Mouse (Mus musculus) liver, embryonic 14.5 days (tissue): ENCODE data around the gene Srms. TPM values are rescaled to one million over a fixed set of nuclear protein-coding genes. Genes with fewer than 3 reads are reported as not detected.
A peak's percentile ranks its signal among the peaks of the same experiment; 100 is the strongest.

ENCODE experiments used
- ATAC-seq: fragments of 200-750 bp; cut with Nextera tagmentation; 2 replicates; pipeline ENCODE4 v1.8.0; 2017; ENCODE audit warnings: moderate number of reproducible peaks, mild to moderate bottlenecking, moderate library complexity; ENCODE audit not compliant: insufficient read depth
- DNase-seq, 3 experiments: peaks; one replicate each; pipeline ENCODE4 v3.0.0-alpha.2; 2012 to 2013; ENCODE audit warnings: low read depth in 3 of 3, low spot score in 3 of 3
- H3K27ac ChIP-seq: fragments of 300-500 bp; sonication (generic); 2 replicates; pipeline ENCODE4 v1.5.1; 2014; ENCODE audit warnings: moderate library complexity, mild to moderate bottlenecking, control low read depth, inconsistent platforms
- H3K27me3 ChIP-seq: fragments of 300-500 bp; sonication (generic); 2 replicates; pipeline ENCODE4 v1.6.1; 2014; ENCODE audit warnings: mild to moderate bottlenecking, low read length, moderate library complexity; ENCODE audit not compliant: control insufficient read depth, insufficient read depth
- H3K36me3 ChIP-seq: fragments of 300-500 bp; sonication (generic); replicated peaks from 2 replicates; pipeline ENCODE4 v1.6.1; 2014; ENCODE audit warnings: low read depth; ENCODE audit not compliant: control insufficient read depth, insufficient read depth
- H3K4me1 ChIP-seq, 2 experiments: fragments of 200-500 bp in 1 of 2; fragments of 300-500 bp in 1 of 2; sonication (generic) in 1 of 2; replicated peaks; 2 replicates each; pipeline ENCODE4 v1.6.1; 2012 to 2014; ENCODE audit warnings: antibody characterized with exemption in 1 of 2, inconsistent platforms in 1 of 2, low read length in 1 of 2; ENCODE audit not compliant: control insufficient read depth in 2 of 2, insufficient read depth in 2 of 2
- H3K4me2 ChIP-seq: fragments of 300-500 bp; sonication (generic); 2 replicates; pipeline ENCODE4 v1.6.1; 2014; ENCODE audit warnings: low read depth, mild to moderate bottlenecking, control low read depth, moderate library complexity
- H3K4me3 ChIP-seq, 2 experiments: fragments of 200-500 bp in 1 of 2; fragments of 300-500 bp in 1 of 2; sonication (generic) in 1 of 2; 2 replicates each; pipeline ENCODE4 v1.5.1; 2012 to 2014; ENCODE audit warnings: low read depth in 2 of 2, low read length in 2 of 2, mild to moderate bottlenecking in 2 of 2, control low read depth in 1 of 2, inconsistent platforms in 1 of 2, moderate library complexity in 1 of 2; ENCODE audit not compliant: insufficient read depth in 1 of 2
- H3K9ac ChIP-seq: fragments of 300-500 bp; sonication (generic); replicated peaks from 2 replicates; pipeline ENCODE4 v1.6.1; 2014; ENCODE audit warnings: mild to moderate bottlenecking, control low read depth, moderate library complexity
- H3K9me3 ChIP-seq: fragments of 300-500 bp; sonication (generic); 2 replicates; pipeline ENCODE4 v1.6.1; 2016; ENCODE audit warnings: low read length, mixed read lengths; ENCODE audit not compliant: control insufficient read depth
- CTCF ChIP-seq: IDR thresholded peaks from 2 replicates; pipeline ENCODE4 v1.5.1; 2016; ENCODE audit warnings: antibody characterized with exemption, low read depth, control low read depth
- EP300 ChIP-seq: IDR thresholded peaks from 2 replicates; pipeline ENCODE4 v1.6.1; 2016; ENCODE audit warnings: antibody characterized with exemption, low read depth
- WGBS: fragments of 180-500 bp; shearing (Covaris S2); extraction: QIAGEN DNeasy Blood & Tissue Kit; methylation state at CpG from one replicate; pipeline ENCODE4 v1.1.7; 2014; ENCODE audit not compliant: insufficient replicate concordance; 5-methylcytosine and 5-hydroxymethylcytosine counted together
- polyA plus RNA-seq, 2 experiments: library from polyadenylated mRNA; depleted of rRNA in 1 of 2; stranded (reverse) in 1 of 2; unstranded in 1 of 2; fragments of >200 nt; fragmentation: Nextera tagmentation in 1 of 2; extraction: Ambion mirVana in 1 of 2; gene quantifications; 2 replicates each; pipeline versions ENCODE4 v1.2.1 to v1.2.3; 2012 to 2014

Srms gene
- polyA plus RNA-seq, 2 experiments: 0.15 to 0.22 TPM

GRCm38 (mm10) chr2:181243706-181244394, 30.9 kb upstream of the Srms start:
- Histone ChIP-seq H3K4me3 (no peak overlapping the region), H3K36me3 (no peaks in the 10 kb centered on the region), H3K9ac (no peak overlapping the region), H3K4me2 (peak overlapping the region; percentile 23; the same call in 1 of the 2 replicates), H3K27me3 (no peaks in the 10 kb centered on the region), H3K9me3 (no peaks in the 10 kb centered on the region), H3K4me1 (peaks cover 3 to 17% of the 10 kb centered on the region in 2 experiments; a peak in 2 of 4 replicates), H3K27ac (no peak overlapping the region)
- no peak for TF ChIP-seq CTCF
- TF ChIP-seq EP300: no peak
- WGBS: 12% methylated on average over 11 of the region's 11 CpGs
- ATAC-seq: peak; percentile 46; the same call in 1 of the 2 replicates
- DNase-seq: peak; percentile 24 to 44 (median 26)

- Histone ChIP-seq H3K36me3 (no peaks in the 10 kb centered on the region), H3K4me3 (peak overlapping the region in 1 of 2 experiments; percentile 74; a peak in 2 of 4 replicates), H3K9me3 (no peaks in the 10 kb centered on the region), H3K4me1 (peaks cover 3 to 17% of the 10 kb centered on the region in 2 experiments; a peak in 2 of 4 replicates), H3K4me2 (peak overlapping the region; percentile 70), H3K9ac (no peak overlapping the region; the same call in 1 of the 2 replicates), H3K27me3 (no peaks in the 10 kb centered on the region), H3K27ac (no peak overlapping the region)
- WGBS: 54% methylated on average over 3 of the region's 3 CpGs
- TF ChIP-seq EP300: no peak
- ATAC-seq (no peak), DNase-seq (no peak)
Measured at GRCm38 (mm10) chr2:181242314-181242665, 29.3 kb upstream of the Srms start.

- WGBS: 7% methylated on average over 16 of the region's 16 CpGs
- Histone ChIP-seq H3K36me3 (no peaks in the 10 kb centered on the region), H3K27me3 (no peaks in the 10 kb centered on the region), H3K4me1 (peaks cover 3 to 17% of the 10 kb centered on the region in 2 experiments; a peak in 2 of 4 replicates), H3K27ac (peak within 1 kb of the TSS; percentile 48; the same call in 1 of the 2 replicates), H3K9ac (peak within 1 kb of the TSS; percentile 87), H3K4me2 (peak within 1 kb of the TSS; percentile 70), H3K4me3 (peak within 1 kb of the TSS; percentile 74 to 97), H3K9me3 (no peaks in the 10 kb centered on the region)
- peak; percentile 79 for ATAC-seq
- no peak for TF ChIP-seq CTCF
- no peak for TF ChIP-seq EP300
- peak; percentile 58 to 69 (median 69) for DNase-seq
Measured at GRCm38 (mm10) chr2:181241602-181242313, 28.8 kb upstream of the Srms start, which contains the start of gene Helz2. Gene Helz2 (minus strand): TSS chr2:181242027.

- DNase-seq (no peak), ATAC-seq (no peak)
- H3K4me3 ChIP-seq: peak overlapping the region; percentile 74 to 97
- peak overlapping the region; percentile 70 for H3K4me2 ChIP-seq
- peak overlapping the region; percentile 87 for H3K9ac ChIP-seq
- peaks cover 3 to 17% of the 10 kb centered on the region in 2 experiments; a peak in 2 of 4 replicates for H3K4me1 ChIP-seq
- no peak overlapping the region for H3K27ac ChIP-seq
- no peaks in the 10 kb centered on the region for H3K9me3 ChIP-seq
- 78% methylated on average over 13 of the region's 13 CpGs for WGBS
- TF ChIP-seq CTCF (no peak), EP300 (no peak)
- H3K36me3 ChIP-seq: no peaks in the 10 kb centered on the region
- H3K27me3 ChIP-seq: no peaks in the 10 kb centered on the region
Measured at GRCm38 (mm10) chr2:181240806-181241440, 27.9 kb upstream of the Srms start.
